Mouse (Mus musculus) frontal cortex, postnatal 25 days (tissue): Measurements from ENCODE around the gene Icosl.
A peak's percentile ranks its signal among the peaks of the same experiment; 100 is the strongest.
"Not testable (repeated sequence)": the region's sequence is repeated elsewhere in the genome, so short reads cannot be mapped to it uniquely, and the experiment has no call there.

ENCODE experiments used
- DNase-seq, 2 experiments: peaks; one replicate each; pipeline ENCODE4 v3.0.0; 2022; ENCODE audit warnings: low spot score in 2 of 2

Icosl gene

DNA sequence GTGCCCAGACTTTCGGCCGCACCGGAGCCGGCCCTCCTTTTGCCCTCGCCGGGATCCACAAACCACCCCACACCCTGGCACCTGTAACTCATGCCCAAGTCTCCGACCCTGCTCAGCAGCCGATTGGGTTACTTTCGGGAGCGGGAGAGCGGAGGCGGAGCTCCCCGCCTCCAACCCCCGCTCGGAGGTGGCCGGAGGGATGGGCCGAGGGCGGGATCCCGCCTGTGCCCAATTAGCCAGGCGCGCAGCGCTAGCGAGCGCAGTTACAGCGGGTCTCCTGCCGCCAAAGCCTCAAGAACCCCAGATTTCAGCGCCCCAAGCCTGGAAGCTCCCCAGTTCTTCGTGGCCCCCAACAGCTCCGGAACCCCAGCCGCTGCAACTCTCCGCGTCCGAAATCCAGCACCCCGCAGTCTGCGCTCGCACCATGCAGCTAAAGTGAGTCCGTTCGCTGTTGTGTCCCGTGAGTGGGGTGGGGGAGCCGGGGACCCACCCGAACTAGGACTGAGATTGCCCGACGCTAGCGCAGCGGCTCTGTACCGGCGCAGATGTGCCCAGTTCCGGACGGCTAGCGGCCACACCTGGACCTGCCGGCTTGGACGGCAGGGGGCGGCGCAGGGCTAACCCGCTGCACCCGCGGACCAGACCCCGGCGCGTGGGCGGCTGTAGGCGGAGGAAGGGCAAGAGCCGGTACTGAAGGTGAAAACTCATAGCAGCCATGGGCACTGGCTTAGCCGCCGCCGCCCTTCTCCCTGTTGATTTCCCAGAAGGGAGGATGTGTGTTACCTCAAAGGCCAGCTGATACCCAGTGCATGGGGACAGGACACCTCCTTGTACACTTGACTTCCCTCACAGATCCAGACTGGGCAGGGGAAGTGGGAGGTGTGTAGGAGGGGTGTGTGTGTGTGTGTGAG, at the start of gene Icosl:
Gene Icosl (plus strand): TSS at position 202 of the 911 bp plus-strand sequence.
- DNase-seq = peak in 1 of 2 experiments; percentile 14

DNA sequence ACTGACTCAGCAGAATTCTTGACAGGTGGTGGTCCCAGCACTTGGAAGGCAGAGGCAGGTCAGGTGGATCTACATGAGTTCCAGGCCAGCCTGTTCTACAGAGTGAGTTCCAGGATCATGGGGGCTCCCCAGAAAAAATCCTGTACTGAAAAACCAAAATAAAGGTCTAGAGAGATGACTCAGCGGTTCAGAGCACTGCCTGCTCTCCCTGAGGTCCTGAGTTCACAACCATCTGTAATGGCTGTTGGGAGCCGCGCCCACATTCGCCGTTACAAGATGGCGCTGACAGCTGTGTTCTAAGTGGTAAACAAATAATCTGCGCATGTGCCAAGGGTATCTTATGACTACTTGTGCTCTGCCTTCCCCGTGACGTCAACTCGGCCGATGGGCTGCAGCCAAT, 49.1 kb upstream of the Icosl start:
- not testable (repeated sequence) for DNase-seq

DNA sequence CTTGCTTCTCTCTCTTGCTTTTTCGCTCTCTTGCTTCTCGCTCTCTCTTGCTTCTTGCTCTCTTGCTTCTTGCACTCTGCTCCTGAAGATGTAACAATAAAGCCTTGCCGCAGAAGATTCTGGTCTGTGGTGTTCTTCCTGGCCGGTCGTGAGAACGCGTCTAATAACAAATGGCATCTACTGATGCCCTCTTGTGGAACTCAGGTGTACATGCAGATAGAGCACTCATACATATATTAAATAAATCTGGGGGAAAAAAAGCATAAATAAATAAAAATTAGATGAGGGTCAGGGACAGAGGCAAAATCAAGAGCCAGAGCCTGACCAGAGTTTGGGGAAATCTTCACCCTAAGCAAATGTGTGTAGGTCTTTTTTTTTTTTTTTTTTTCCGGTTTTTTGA, 43.6 kb upstream of the Icosl start:
- DNase-seq = not testable (repeated sequence)

DNA sequence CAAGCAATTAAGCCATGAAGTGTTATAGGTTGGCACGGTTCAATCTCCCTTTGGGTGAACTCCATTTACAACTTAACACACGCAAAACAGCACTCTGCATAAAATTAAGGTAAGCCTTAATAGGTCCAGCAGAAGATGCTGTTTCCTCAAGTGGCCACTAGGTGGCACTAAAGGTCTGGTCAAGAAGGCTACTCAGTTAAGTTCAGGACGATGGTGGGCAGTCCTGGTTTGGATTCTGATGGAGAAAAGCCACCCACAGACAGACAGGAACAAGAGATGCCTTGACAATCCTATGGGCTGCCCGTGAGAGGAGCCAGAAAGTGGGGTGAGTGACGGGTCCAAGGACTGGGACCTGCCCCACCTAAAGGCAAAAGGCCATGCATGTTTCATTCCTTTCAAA, 41.0 kb upstream of the Icosl start:
- peak; percentile 42 to 54 for DNase-seq

DNA sequence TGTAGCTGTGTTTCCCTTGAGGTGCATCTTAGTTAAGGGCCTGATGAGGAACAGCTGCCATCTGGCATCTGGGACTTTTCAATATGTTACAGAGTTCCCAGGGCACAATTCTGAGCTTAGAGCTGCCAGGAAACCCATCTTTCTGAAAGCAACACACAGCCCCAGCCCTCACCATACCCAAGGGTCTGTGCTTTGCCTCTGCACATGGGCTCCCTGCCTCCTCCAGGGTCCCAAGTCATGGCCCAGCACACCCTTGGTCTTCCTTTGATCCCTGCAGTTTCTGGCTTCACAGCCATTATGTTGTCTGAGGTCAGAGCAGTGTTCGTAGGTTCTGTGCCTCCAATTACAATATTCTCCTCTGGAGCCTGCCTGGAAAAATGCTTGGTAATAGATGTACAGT, 40.0 kb upstream of the Icosl start:
- DNase-seq = no peak

DNA sequence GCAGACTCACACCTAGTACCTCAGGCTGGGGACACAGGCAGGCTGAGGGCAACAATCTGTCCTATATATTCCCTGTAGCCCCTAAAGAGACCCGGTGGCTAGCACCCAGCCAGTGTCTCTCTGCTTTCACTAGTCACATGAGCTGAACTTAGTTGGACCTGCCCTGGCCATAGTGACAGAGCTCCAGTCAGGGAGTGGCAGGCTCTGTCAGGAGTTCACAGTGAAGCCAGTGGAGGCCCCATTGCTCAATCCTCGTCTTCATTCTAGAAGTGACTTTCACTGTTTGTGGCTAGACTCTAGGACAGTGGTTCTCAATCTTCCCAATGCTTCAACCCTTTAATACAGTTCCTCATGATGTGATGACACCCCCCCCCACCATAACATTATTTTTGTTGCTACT, 37.1 kb upstream of the Icosl start:
- no peak for DNase-seq

DNA sequence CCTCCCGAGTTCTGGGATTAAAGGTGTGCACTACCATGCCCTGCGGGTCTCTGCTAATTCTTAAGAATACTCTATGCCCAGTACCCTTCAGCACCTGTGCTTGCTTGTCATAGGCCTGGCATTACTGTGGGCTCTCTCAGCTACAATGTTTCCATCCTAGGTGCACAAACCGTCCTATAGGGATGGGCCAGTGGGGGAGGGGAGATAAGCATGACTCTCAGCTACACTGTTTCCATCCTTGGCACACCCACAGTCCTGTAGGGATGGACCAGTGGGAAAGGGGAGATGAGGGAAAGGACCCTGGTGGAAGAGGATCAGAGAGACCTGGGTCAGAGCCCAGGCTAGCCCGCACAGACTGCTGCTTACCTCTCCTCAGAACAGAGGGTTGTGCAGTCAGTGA, 32.0 kb upstream of the Icosl start:
- DNase-seq = no peak

DNA sequence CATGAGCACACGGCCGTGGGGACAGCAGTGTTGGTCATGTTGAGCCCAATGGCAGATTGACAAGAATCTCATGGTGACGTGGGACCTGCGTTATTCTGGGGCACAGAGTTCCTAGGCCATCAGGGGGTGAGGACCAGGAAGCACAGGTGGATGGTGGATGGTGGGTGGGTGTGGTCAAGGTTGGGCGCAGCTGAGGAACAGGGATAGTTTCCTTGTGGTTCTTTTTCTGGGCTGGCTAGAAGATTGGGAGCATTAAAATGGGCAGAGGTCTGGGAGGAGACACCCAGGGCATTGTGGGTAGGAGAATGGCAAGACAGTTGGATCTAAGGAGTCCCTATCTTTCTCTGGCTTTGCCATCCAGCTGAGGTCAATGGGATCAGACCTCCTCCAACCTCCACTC, 27.5 kb upstream of the Icosl start, which contains the start of gene Dnmt3l:
Gene Dnmt3l (plus strand): TSS at position 301 of the 400 bp plus-strand sequence.
- no peak for DNase-seq

DNA sequence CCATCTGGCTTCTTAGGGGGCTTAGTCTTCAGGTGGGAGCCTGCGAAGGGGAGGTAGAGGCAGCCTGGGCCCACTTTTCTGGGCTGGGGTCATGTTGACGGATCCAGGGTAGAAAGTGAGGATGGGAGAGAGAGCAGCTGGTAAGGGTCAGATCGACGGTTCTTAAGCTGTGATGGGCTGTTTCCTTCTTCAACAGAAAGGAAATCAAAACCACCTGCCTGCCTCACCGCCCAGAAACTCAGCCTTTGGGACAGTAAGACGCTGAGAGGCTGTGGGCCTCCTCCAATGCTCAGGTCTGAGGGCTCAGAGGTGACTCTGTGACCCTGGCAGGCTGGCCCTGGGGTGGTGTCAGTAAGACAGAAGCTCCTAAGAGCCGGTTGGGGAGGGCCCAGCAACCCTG, 27.0 kb upstream of the Icosl start:
- no peak for DNase-seq

DNA sequence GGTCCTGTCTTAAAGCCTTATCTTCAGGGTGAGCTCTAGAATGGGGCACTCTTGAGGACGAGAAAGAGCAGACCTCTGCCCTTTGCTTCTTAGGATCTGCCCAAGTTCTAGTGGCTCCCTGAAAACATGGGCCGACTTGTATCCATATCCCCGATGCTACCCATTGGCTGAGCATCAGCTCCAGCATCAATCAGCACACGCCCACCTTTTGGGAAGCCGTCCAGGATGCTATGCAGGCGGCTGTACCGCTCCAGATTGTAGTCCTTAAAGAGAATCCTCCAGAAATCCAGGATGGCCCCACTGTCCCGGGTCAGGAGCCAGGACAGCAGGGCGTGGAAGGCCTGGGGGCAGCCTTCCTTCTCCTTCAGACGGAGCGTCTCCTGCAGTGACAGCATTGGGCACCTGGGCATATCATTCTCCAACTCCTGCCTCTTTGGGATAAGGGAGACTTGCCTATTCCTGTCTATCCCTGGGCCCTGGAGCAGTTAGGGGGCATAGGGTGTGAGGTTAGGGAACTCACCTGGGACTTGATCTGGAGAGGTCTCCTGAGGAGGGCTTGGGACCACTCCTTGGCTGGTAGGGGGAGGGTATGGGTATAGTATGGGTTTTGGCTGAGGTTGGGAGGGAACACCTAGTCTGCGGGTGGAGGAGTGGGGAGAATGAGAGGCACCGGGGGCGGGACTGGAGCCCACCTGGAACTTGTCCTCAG, 26.3 kb upstream of the Icosl start:
- DNase-seq = no peak

DNA sequence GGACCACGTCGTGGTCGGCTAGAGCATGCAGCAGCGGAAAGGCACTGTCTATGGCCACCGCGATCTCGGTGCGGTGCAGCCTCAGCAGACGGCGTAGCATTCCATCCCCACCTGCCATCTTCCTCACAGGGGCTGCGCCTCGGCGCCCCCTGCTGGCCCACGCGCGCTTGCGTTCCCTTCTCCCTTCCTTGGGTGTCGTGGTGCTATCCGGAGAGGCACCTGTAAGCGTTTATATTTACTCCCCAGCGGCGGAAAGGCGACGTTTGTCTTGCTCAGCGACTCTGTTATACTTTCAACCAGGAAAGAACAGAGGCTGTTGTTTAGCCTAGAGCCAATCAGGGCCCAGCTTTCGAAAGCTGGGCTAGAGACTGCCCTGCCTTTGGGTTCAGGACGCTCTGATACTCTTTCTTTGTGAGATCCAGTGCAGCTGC, 25.7 kb upstream of the Icosl start, which contains the start of gene Aire:
Gene Aire (minus strand): TSS at position 205 of the 431 bp plus-strand sequence.
- peak in 1 of 2 experiments; percentile 26 for DNase-seq

DNA sequence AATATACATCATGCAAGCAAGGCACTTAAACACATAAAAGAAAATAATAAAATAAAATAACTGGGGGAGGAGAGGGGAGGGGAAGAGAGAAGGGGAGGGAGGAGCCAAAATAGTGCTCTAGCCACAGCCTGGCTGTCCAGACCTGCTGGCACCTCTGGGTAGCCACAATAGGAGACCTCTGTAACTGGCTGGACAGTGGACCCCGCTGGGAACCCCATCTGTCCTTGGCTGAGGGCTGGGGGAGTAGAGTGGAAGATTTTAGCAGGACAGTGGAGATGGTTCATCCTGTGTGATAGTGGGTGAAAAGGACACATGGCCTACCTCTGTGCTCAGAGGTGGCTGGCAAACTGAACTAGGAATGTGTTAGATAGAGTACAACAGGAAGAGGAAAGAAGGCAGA, 24.6 kb upstream of the Icosl start:
- DNase-seq = no peak

DNA sequence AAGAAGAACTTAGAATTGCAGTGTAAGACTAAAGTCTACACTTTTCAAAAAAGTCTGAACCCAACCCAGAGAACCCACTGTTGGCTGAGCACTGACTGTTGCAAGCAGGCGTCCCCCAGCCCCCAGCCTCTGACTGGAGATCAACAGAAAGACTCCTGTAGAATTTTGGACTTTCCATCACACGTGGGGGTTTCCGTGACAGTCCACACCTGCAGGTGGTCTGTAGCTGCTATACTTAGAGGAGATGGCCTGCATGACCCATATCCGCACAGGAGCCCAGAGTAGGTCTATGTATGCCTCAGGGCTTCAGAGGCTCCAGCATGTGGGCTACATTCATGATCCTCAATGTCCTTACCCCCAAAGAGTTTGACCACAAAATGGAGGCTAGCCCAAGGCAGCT, 22.7 kb upstream of the Icosl start:
- DNase-seq = no peak

DNA sequence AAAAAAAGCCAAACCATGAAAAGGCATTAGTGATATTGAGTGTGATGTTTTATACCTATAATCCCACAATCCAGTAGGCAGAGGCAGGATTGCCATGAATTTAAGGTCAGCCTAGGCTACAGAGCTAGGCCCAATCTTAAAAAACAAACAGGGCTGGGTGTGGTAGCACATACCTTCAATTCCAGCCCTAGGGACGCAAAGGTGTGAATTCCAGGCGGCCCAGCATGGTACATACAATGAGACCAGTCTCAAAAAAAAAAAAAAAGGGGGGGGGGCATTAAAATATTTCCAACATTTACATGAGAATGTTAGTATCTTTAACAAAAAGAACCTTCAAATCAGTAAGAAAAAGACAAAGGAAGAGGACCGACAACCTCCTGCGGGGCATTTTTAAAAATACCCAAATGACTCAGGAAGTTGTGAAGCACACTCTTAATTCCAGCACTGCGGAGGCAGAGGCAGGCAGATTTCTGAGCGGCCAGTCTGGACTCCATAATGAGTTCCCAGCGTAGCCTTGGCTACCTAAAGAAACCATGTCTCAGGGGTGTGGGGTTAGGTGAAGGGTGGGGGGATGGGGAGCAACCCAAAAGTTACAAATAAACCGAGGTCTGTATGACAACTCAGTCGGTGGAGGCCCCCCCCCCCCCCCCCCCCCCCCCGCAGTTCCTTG, 20.9 kb upstream of the Icosl start:
- DNase-seq = no peak

DNA sequence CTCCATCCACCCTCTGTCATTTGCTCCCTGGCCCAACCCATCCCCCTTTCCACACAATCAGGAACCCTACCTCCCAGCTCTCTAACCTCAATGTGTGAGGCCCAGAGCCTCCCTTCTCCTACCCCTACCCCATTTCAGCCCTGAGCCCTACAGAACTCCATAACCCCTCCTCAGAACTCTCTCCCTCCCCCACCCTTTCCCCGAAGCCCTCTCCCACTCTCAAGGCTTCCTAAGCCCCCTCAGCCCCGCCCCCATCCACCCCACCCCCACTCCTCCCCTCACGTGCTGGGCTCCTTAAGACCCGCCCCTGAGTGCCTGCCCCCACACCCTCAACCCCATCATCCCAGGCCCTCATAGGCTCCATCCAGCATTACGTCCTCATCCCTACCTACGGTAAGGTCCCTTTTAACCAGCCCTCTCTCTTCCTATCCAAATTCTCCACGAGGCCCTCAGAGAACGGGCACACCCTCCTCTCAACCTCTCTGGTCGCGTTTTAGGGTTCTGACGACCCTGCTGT, 19.5 kb upstream of the Icosl start:
- DNase-seq = no peak

DNA sequence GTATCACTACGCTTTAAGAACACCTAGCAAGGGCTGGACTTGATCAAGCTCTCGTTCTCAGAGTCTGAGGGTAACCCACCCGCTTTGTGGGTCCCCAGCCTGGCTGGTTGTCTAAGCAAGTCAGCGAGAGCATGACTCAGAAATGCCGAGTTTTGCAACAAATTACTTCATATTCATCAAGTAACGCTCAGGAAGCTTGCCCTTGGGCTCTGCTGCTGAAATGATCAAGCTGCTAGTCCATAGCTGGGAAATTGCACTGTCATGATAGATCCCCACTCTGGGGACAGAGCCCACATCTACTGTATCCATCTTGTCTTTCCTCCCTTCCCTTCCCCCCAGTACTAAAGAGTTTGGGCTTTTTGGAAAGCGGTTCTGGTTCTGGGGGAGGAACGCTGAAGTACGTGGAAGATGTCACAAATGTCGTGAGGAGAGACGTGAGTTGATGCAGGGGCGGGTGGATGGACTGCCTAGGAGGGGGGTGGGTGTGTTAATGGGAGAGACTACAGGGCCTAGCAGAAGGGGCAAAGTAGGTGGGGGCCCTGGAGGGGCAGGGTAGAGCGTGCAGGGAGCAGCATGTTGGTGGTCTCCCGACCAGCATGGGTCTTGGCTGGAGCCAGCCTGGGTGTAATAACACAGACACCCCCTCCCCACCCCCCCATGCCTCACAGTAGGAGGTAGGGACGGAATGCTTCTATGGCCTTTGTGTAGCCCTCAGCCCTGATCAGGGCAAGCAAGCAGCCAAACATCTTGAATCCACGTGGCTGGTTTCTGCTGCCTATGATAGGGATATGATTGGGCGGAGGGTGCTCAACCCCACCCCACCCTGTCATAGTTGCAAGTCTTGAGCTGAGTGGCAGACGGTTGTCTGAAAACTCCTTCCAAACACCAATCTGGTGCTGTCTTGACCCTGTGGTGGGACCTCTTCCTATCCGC, 14.2 kb upstream of the Icosl start:
- DNase-seq = no peak

DNA sequence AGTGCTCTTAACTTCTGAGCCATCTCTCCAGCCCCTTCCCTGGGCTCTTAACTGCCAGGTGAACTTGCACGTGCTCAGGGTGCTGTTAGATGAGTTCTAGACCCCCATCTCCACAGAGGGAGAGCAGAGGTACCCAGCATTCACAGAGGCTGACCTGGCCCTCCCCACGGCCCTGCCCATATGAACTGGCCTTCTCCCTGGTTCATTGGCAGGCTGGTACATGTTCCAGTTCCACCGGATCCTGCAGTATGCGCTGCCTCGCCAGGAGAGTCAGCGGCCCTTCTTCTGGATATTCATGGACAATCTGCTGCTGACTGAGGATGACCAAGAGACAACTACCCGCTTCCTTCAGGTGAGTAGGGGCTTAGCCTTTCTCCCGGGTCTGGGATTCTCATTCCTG, 12.0 kb upstream of the Icosl start:
- no peak for DNase-seq

DNA sequence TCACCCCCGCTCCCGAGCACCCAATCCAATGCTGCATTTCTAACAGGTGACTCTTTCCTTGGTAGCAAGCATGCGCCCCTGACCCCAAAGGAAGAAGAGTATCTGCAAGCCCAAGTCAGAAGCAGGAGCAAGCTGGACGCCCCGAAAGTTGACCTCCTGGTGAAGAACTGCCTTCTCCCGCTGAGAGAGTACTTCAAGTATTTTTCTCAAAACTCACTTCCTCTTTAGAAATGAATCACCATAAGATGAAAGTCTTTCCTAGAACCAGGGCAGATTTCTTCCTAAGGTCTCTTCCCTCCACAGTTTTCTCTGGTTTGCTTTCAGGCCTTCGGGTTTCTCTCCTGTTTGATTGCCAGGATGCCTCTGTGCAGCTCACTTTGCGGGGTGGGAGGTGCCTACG, 6.0 kb upstream of the Icosl start:
- no peak for DNase-seq

DNA sequence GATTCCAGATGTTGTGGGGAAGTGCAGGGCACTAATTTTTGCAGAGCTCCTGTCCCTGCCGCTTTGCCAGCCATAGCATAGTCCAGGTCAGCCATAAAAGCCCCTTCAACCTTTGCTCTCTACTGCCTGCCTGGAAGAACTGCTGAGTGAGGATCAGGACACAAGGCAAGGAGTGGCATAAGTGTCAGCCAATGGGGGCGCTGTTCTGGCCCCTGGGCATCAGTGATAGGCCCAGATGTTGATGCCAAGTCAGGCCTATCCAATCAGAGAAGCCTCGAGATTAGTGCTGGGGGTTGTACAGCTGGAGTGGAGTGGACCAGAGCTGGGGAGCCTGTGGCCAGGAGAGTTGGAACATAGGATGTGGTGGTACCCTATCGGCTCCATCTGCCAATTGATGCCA, 1.9 kb upstream of the Icosl start:
- no peak for DNase-seq

DNA sequence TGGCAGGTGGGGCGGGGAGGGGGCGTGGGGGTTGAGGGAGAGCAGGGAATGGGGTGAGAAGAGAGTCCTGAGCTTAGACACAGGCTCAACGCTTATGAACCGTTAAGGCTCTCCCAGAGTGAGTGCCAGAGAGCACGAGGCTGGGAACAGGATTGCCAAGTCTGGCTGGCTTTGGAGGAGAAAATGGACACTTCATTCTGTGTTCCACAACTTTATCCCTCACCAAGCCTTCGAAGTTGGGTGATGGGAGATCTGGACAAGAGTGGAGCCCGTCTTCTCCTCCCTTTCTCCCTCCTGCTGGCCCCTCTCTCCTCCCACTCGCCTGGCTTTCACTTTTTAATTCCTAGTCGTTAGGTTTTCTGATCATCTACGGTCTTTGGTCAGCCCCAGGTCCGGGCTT, 561 bp upstream of the Icosl start:
- DNase-seq = no peak

DNA sequence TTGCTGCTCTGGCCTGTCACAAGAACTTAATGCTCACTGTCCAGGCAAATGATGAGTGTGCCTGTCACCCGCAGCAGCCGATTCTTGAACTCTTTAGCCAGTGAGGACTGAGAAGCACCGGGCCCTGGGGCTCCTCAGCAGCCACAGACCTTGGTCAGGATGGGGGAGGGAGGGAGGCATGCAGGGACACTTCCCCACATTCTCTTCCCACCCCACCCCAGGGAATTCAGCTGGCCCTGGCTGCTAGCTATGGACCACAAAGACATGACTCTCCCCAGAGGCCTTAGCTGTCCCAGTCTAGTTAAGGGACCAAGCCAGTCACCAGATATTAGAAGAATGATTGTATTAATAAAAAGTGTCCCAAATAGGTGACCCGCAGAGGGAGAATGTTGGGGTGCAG, 5.0 kb downstream of the Icosl start:
- DNase-seq = no peak
